Mouse (Mus musculus) B cell, adult 2 months (primary cell): ENCODE measurements around the gene Rpp25l.

Experiments used
- DNase-seq, 2 experiments: peaks; one replicate each; pipeline ENCODE4 v3.0.0; 2022

The Rpp25l gene

GRCm38 (mm10) chr4:41665009-41665675 is 48.2 kb downstream of the Rpp25l start:
- no peak for DNase-seq

DNA sequence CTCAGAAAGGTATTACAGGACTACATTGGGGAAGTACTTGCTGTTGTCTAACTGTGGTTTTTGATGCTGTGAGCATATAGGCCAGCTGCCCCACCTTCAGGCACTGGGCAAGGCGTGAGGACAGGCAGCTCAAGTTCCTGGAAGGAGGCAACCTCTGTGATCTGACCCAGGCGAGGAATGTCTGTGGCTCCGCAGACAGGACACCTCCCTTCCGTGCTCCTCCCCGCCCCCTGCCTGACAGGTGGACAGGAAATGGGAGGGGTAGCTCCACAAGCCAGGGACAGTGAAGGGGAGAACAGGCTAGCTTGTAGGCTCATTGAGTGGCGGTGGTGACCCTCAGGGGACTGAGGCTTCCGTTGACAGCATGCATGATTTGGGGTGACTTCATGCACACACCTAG is 48.8 kb downstream of the Rpp25l start:
- DNase-seq, result peak in 1 of 2 experiments; percentile 6

GRCm38 (mm10) chr4:41663614-41664013 is 49.7 kb downstream of the Rpp25l start:
- no peak for DNase-seq

- DNase-seq, result no peak
Measured at GRCm38 (mm10) chr4:41662723-41663122, 50.6 kb downstream of the Rpp25l start.
